Mouse (Mus musculus) embryo, embryonic 10 days (tissue): ENCODE data around the gene Zbtb8a.
"Not testable (repeated sequence)": the region's sequence is repeated elsewhere in the genome, so short reads cannot be mapped to it uniquely, and the experiment has no call there.

Source experiments
- DNase-seq: peaks from one replicate; pipeline ENCODE4 v3.0.0-alpha.2; 2015; ENCODE audit warnings: low spot score

Gene Zbtb8a

DNA sequence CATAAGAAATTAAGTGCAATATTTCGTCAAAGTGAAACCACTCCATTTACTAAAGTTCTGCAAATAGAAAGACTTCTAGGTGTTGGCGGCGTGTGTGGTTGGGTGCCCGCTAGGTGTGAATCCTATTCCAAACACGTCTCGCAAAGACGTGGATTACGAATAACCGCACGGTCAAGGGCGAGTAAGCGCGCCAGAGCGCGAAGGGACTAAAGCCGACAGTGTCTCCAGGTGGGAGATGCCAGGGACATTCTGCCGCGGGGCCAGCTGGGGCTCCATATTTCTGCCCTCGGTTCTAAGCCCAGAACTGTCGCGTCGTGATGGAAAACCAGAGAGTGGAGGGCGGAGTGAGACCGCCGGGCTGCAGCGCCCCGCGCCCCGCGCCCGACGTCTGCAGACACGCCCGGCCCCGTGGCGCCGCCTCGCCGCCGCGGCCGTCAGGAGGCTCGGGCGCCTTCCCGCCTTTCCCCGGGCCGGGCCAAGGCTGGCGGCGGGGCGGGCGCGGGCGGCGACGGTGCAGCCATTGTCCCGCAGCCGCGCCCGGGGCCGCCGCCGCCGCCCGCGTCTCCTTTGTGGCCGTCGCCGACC lies 863 bp downstream of the Zbtb8a start:
- DNase-seq = peak; percentile 49

DNA sequence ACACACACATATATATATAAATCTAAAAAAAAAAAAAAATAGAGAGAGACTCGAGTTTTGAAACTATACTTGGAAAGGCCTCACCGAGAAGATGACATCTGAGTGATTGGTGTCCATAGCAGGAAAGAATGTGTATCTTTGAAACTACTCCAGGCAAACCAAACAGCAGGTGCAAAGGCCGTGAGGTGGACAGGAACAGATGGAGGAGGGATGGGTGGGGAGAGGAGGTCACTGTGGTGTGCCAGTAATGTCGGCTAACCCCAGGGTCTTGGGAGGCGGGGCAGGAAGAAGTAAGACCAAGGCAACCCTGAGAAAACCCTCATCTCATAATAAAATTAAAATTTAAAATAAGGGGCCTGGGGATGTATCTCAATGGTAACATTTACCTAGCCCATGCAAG lies 2.1 kb downstream of the Zbtb8a start:
- no peak for DNase-seq

DNA sequence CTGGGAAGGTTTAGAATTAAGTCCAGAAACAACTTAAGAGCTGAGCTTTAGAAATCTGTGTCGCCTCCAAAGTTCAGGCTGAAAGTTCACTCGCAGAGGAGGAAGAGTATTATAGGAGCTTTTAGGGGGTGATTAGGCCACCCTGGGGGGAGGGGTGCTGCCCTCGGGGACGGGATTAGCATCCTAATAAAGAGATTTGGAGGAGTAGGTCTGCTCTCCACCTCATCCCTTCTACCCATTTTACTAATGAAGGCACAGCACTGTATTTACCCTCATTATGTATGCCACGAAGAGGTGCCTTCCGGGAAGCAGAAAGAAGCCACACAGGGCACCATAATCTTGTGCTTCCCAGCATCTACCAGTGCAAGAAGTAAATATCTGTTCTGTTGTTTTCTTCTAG lies 2.9 kb downstream of the Zbtb8a start:
- DNase-seq = no peak

DNA sequence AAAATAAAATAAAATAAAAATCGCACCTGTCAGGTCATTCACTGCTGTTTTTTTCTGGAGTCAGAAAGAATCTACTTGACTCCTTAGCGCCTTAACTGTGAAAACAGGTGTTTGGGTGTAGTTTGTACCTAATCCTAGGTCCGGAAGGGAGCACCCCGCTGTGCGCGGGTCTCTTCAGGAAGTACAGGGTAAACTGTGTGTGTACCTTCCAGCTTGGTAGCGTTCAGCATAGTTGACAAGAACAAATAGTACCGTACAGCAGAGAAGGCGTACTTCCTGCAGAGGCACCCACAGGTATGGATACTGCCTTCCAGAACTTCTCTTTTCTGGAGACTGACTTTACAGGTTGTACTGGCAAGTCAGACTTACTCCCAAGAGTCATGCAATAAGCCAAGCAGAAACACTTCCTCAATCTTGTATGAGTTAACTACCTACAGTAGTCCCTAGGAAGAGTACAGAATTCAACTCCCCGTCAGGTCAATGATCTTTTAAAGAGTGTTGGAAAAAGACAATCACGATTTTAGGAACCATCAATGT lies 3.6 kb downstream of the Zbtb8a start:
- DNase-seq = no peak

GRCm38 (mm10) chr4:129373202-129373976 lies 4.5 kb downstream of the Zbtb8a start:
- no peak for DNase-seq

GRCm38 (mm10) chr4:129371391-129371790 lies 6.5 kb downstream of the Zbtb8a start:
- no peak for DNase-seq

- no peak for DNase-seq
Measured at GRCm38 (mm10) chr4:129365224-129365623, 12.7 kb downstream of the Zbtb8a start.

DNA sequence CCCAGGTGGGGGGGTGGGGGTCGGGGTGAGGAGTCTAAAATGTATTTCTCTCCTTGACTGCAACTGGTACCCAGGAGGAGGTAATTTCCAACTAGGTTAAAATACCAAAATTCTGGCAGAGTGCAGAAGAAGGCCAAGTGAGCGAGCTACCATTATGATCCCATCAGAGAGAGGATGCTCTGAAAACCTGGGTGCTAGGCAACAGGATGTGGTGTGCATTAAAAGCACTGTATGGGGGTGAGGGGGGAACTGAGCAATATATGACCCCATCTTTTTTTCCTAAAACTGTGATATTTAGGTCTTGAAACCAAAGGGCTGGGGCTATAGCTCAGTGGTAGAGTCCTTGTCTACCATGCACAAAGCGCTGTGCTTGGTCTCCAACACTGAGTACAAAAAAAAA lies 13.5 kb downstream of the Zbtb8a start:
- DNase-seq = no peak

GRCm38 (mm10) chr4:129363463-129363862 lies 14.5 kb downstream of the Zbtb8a start:
- DNase-seq = no peak

DNA sequence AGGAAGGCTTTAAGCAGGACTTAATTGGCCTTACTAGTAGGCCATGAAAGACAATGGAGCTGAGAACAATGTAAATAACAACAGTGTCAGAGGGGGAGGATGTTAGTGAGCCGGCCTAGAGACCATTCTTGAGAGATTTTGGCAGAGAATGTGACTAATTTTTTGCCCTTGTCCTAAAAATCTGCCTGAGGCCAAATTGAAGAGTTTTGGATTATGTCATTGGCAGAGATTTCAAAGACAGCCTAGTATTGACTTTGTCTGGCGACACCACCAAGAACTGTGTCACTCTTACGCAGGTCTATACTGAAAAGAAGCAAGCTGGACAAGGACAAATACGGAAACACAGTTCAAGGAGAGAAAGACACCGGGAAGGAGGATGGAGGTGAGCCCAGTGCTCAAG lies 15.1 kb downstream of the Zbtb8a start:
- DNase-seq = no peak

- DNase-seq = not testable (repeated sequence)
Measured at GRCm38 (mm10) chr4:129362238-129362637, 15.7 kb downstream of the Zbtb8a start.

DNA sequence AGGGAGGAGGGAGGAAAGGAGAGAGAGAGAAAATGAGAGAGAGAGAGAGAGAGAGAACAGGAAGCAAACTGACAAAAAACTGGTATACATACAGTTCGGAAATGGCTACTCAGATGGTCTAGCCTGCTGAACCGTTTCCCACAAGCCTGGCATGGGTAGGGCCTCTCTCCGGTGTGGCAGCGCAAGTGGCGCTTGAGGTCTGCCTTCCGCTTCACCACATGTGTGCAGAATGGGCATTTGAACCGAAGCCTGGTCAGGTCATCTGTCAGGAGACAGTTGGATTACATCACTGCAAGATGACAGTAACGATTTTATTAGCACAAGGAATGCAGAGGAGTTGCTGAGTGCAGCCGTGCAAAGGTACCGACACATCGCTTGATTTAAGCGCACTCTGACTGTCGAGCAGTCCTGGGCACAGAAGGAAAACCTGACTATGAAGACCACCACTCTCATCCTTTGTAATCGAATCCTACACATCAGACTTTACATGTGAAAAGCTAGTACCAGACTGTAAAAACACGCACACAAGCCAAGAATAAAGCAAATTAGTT lies 20.2 kb downstream of the Zbtb8a start:
- no peak for DNase-seq

- no peak for DNase-seq
Measured at GRCm38 (mm10) chr4:129354236-129354635, 23.7 kb downstream of the Zbtb8a start.

- DNase-seq = no peak
Measured at GRCm38 (mm10) chr4:129353176-129353575, 24.7 kb downstream of the Zbtb8a start.

- no peak for DNase-seq
Measured at GRCm38 (mm10) chr4:129351111-129351510, 26.8 kb downstream of the Zbtb8a start.

GRCm38 (mm10) chr4:129350644-129351043 lies 27.3 kb downstream of the Zbtb8a start:
- peak; percentile 91 for DNase-seq

DNA sequence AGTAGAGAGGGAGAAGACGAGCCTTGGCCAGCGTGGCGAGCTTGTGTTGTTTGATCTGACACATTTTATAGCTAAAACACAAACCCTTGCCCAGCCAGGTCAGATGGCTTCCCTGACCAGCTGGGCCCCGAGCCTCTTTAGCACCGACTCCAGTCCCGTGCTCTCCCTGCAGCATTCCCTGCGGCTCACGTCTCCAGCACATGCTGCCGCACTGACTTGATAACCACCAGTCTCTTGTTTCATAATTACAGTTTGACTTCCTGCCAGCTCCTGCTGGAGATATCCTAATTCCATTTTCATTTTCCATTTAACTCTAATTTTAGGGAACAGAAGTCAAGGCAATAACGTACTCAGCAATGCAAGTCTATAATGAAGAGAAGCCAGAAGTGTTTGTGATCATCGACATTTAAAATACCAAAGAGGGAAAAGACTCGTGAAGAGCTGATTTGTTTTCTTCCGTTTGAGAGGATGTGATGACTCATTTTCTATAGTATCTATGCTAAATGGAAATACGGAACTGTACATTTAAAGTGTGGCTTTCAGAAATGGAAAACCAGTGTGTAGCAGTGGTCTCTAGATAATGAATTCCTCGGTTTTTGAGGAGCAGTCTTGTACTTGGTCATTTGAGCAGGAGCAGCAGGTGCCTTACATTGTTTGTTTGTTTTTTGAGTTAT lies 31.3 kb downstream of the Zbtb8a start:
- no peak for DNase-seq

- no peak for DNase-seq
Measured at GRCm38 (mm10) chr4:129342705-129343104, 35.2 kb downstream of the Zbtb8a start.

DNA sequence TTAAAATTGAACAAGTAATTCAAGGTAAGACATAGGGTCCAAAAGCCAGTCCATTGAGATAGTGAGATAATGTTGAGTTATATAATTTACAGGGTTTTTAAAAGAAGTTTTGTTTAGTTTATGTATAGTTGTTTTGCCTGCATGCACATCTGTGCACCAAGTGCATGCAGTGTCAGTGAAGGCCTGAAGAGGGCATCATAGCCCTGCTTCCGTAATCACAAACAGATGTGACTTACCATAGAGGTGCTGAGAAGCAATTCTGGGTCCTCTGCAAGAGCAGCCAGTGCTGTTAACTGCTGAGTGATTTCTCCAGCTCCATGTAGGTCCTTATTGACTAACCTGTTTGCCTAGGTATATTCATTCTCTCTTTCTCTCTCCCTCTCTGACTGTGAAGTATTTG lies 36.0 kb downstream of the Zbtb8a start:
- no peak for DNase-seq

GRCm38 (mm10) chr4:129339743-129340142 lies 38.2 kb downstream of the Zbtb8a start:
- DNase-seq = no peak

- DNase-seq = no peak
Measured at GRCm38 (mm10) chr4:129336291-129336690, 41.6 kb downstream of the Zbtb8a start.

- DNase-seq = peak; percentile 99
Measured at GRCm38 (mm10) chr4:129335216-129336074, 42.5 kb downstream of the Zbtb8a start, which contains the start of the genes Rbbp4 and Zbtb8os. Rbbp4 (minus strand) TSS chr4:129335370. Zbtb8os (plus strand) TSS chr4:129335695.
